Mouse (Mus musculus) heart, postnatal 14 days (tissue): Measurements from ENCODE around the gene Zfp54. TPM values are rescaled to one million over a fixed set of nuclear protein-coding genes. Genes with fewer than 3 reads are reported as not detected.

Experiments used
- total RNA-seq, 2 experiments: library from RNA; stranded (reverse); gene quantifications; 2 replicates each; pipeline ENCODE4 v1.2.3; 2021

Gene Zfp54
- total RNA-seq, 2 experiments from 2014 or later = 0.76 to 1.4 TPM

Other genes with a start within 250 kb of the Zfp54 start
- not detected for gene Vmn1r234, start 197.1 kb upstream of the Zfp54 start, total RNA-seq
- gene Vmn1r235, start 166.8 kb upstream of the Zfp54 start, total RNA-seq = not detected
- not detected for gene Vmn1r236, start 140.3 kb upstream of the Zfp54 start, total RNA-seq
- not detected for gene Vmn1r237, start 111.4 kb upstream of the Zfp54 start, total RNA-seq
- gene Zfp677, start 39.5 kb upstream of the Zfp54 start, total RNA-seq = under 1 TPM; 0.60 to 0.71 TPM
- gene Zfp51, start 27.1 kb downstream of the Zfp54 start, total RNA-seq = 1 to 10 TPM; 5.8 to 6.5 TPM
- 1 to 10 TPM; 2.4 to 2.9 TPM for gene Zfp53, start 65.8 kb downstream of the Zfp54 start, total RNA-seq
- gene Zfp52, start 112.3 kb downstream of the Zfp54 start, total RNA-seq = 1 to 10 TPM; 3.8 to 5.4 TPM
- 1 to 10 TPM; 4.2 to 5.3 TPM for gene Zfp948, start 143.8 kb downstream of the Zfp54 start, total RNA-seq
- gene Zfp983, start 227.4 kb downstream of the Zfp54 start, total RNA-seq = 1 to 10 TPM; 2.6 to 3.1 TPM